Mouse (Mus musculus): Measurements from ENCODE around the gene Dtnb.

GRCm38 (mm10) chr12:3810455-3810854, 238.3 kb downstream of the Dtnb start:
- TF ChIP-seq EP300 (IDR thresholded peaks at IDR 0.05; ENCODE audit: low read depth) (no peak), CTCF (IDR thresholded peaks at IDR 0.05; ENCODE audit: low read depth) (no peak)

Measured in heart, postnatal 0 days (tissue).